Mouse (Mus musculus) midbrain, postnatal 0 days (tissue): ENCODE measurements around the gene Mpp6. TPM values are rescaled to one million over a fixed set of nuclear protein-coding genes. Genes with fewer than 3 reads are reported as not detected.

ENCODE experiments used
- ATAC-seq: fragments of 200-750 bp; cut with Nextera tagmentation; 2 replicates; pipeline ENCODE4 v1.8.0; 2017; ENCODE audit warnings: moderate number of reproducible peaks, mild to moderate bottlenecking, moderate TSS enrichment, moderate library complexity; ENCODE audit not compliant: low FRiP score
- DNase-seq: peaks from one replicate; pipeline ENCODE4 v3.0.0-alpha.2; 2015; ENCODE audit warnings: low spot score
- H3K27ac ChIP-seq: fragments of 300-500 bp; sonication (generic); 2 replicates; pipeline ENCODE4 v1.5.1; 2014; ENCODE audit warnings: low read depth, mild to moderate bottlenecking, low read length, mixed read lengths
- H3K27me3 ChIP-seq: fragments of 300-500 bp; sonication (generic); 2 replicates; pipeline ENCODE4 v1.6.1; 2014; ENCODE audit warnings: low read length, control low read depth, mixed read lengths; ENCODE audit not compliant: insufficient read depth
- H3K36me3 ChIP-seq: fragments of 300-500 bp; sonication (generic); 2 replicates; pipeline ENCODE4 v1.6.1; 2014; ENCODE audit warnings: low read length, control low read depth, mixed read lengths; ENCODE audit not compliant: insufficient read depth
- H3K4me1 ChIP-seq: fragments of 300-500 bp; sonication (generic); 2 replicates; pipeline ENCODE4 v1.6.1; 2014; ENCODE audit warnings: mild to moderate bottlenecking, control low read depth, antibody characterized with exemption, low read length, mixed read lengths; ENCODE audit not compliant: insufficient read depth
- H3K4me2 ChIP-seq: fragments of 300-500 bp; sonication (generic); 2 replicates; pipeline ENCODE4 v1.6.1; 2014; ENCODE audit warnings: low read depth, mild to moderate bottlenecking, low read length, mixed read lengths; ENCODE audit not compliant: poor library complexity, severe bottlenecking
- H3K4me3 ChIP-seq: fragments of 300-500 bp; sonication (generic); 2 replicates; pipeline ENCODE4 v1.5.1; 2014; ENCODE audit warnings: low read depth, mild to moderate bottlenecking, low read length, moderate library complexity
- H3K9ac ChIP-seq: fragments of 300-500 bp; sonication (generic); replicated peaks from 2 replicates; pipeline ENCODE4 v1.6.1; 2014; ENCODE audit warnings: mild to moderate bottlenecking, low read length, moderate library complexity, mixed read lengths; ENCODE audit not compliant: poor library complexity, severe bottlenecking
- H3K9me3 ChIP-seq: fragments of 300-500 bp; sonication (generic); 2 replicates; pipeline ENCODE4 v1.6.1; 2016; ENCODE audit warnings: low read length, control low read depth
- CTCF ChIP-seq: IDR thresholded peaks from 2 replicates; pipeline ENCODE4 v1.5.1; 2016; ENCODE audit warnings: antibody characterized with exemption, mild to moderate bottlenecking
- WGBS: fragments of 180-500 bp; shearing (Covaris S2); extraction: QIAGEN DNeasy Blood & Tissue Kit; methylation state at CpG from one replicate; pipeline ENCODE4 v1.1.7; 2014; 5-methylcytosine and 5-hydroxymethylcytosine counted together
- polyA plus RNA-seq: library from polyadenylated mRNA; unstranded; fragments of >200 nt; fragmentation: Nextera tagmentation; extraction: Ambion mirVana; gene quantifications from 2 replicates; pipeline ENCODE4 v1.2.1, GENCODE M21; 2015
- total RNA-seq: library from RNA; depleted of rRNA; stranded (reverse); fragments of >200 nt; gene quantifications from 2 replicates; pipeline ENCODE4 v1.2.3, GENCODE M21; 2014

Gene Mpp6
- total and polyA plus RNA-seq, 2 experiments from 2014 or later: 53.9 to 56.1 TPM

- no peak for DNase-seq
- Histone ChIP-seq H3K9me3 (no peaks in the 10 kb centered on the region), H3K4me2 (no peak overlapping the region), H3K36me3 (no peaks in the 10 kb centered on the region), H3K9ac (no peak overlapping the region), H3K27me3 (no peaks in the 10 kb centered on the region), H3K27ac (no peak overlapping the region), H3K4me1 (no peaks in the 10 kb centered on the region), H3K4me3 (no peak overlapping the region)
- TF ChIP-seq CTCF: no peak
- ATAC-seq: no peak
- WGBS: 80% methylated on average over 4 of the region's 4 CpGs
Observed at GRCm38 (mm10) chr6:50085206-50085605, 24.8 kb upstream of the Mpp6 start.

- Histone ChIP-seq H3K27me3 (no peaks in the 10 kb centered on the region), H3K4me2 (no peak overlapping the region), H3K4me3 (no peak overlapping the region), H3K36me3 (no peaks in the 10 kb centered on the region), H3K27ac (no peak overlapping the region), H3K9me3 (no peaks in the 10 kb centered on the region), H3K9ac (no peak overlapping the region), H3K4me1 (no peaks in the 10 kb centered on the region)
- 85% methylated on average over 5 of the region's 5 CpGs for WGBS
- ATAC-seq (no peak), DNase-seq (no peak)
- no peak for TF ChIP-seq CTCF
Observed at GRCm38 (mm10) chr6:50089333-50089732, 20.7 kb upstream of the Mpp6 start.

- H3K27me3 ChIP-seq: no peaks in the 10 kb centered on the region
- 84% methylated on average over 7 of the region's 7 CpGs for WGBS
- no peaks in the 10 kb centered on the region for H3K9me3 ChIP-seq
- no peak overlapping the region for H3K4me2 ChIP-seq
- DNase-seq: no peak
- no peak for ATAC-seq
- H3K27ac ChIP-seq: no peak overlapping the region
- H3K36me3 ChIP-seq: no peaks in the 10 kb centered on the region
- TF ChIP-seq CTCF: no peak
- H3K9ac ChIP-seq: no peak overlapping the region
- H3K4me3 ChIP-seq: no peak overlapping the region
- no peaks in the 10 kb centered on the region for H3K4me1 ChIP-seq
Observed at GRCm38 (mm10) chr6:50090221-50090620, 19.8 kb upstream of the Mpp6 start.

GRCm38 (mm10) chr6:50091462-50092154 is 18.4 kb upstream of the Mpp6 start:
- H3K4me2 ChIP-seq: no peak overlapping the region
- WGBS: 57% methylated on average over 7 of the region's 7 CpGs
- H3K9me3 ChIP-seq: no peaks in the 10 kb centered on the region
- no peak for TF ChIP-seq CTCF
- no peaks in the 10 kb centered on the region for H3K4me1 ChIP-seq
- H3K4me3 ChIP-seq: no peak overlapping the region
- no peak for ATAC-seq
- no peak for DNase-seq
- H3K9ac ChIP-seq: no peak overlapping the region
- H3K27me3 ChIP-seq: no peaks in the 10 kb centered on the region
- no peak overlapping the region for H3K27ac ChIP-seq
- H3K36me3 ChIP-seq: no peaks in the 10 kb centered on the region

- ATAC-seq (no peak), DNase-seq (peak; percentile 50)
- H3K27ac ChIP-seq: peak overlapping the region; percentile 77; the same call in 1 of the 2 replicates
- no peak for TF ChIP-seq CTCF
- H3K36me3 ChIP-seq: no peaks in the 10 kb centered on the region
- H3K9me3 ChIP-seq: no peaks in the 10 kb centered on the region
- H3K4me2 ChIP-seq: peak overlapping the region; percentile 75
- peak overlapping the region; percentile 67 for H3K9ac ChIP-seq
- H3K4me3 ChIP-seq: peak overlapping the region; percentile 92
- H3K4me1 ChIP-seq: peaks cover 4% of the 10 kb centered on the region; the same call in 1 of the 2 replicates
- H3K27me3 ChIP-seq: no peaks in the 10 kb centered on the region
- WGBS: 3% methylated on average over 15 of the region's 15 CpGs
Observed at GRCm38 (mm10) chr6:50109201-50109756, 762 bp upstream of the Mpp6 start.

- Histone ChIP-seq H3K36me3 (no peaks in the 10 kb centered on the region), H3K27ac (peak overlapping the region; percentile 77), H3K9me3 (no peaks in the 10 kb centered on the region), H3K27me3 (no peaks in the 10 kb centered on the region), H3K9ac (peak overlapping the region; percentile 67), H3K4me3 (peak overlapping the region; percentile 92), H3K4me2 (peak overlapping the region; percentile 75), H3K4me1 (peaks cover 4% of the 10 kb centered on the region; the same call in 1 of the 2 replicates)
- DNase-seq (peak; percentile 42), ATAC-seq (peak; percentile 81)
- TF ChIP-seq CTCF: no peak
- WGBS: under 1% methylated on average over 41 of the region's 72 CpGs
Observed at GRCm38 (mm10) chr6:50110379-50110941, 419 bp downstream of the Mpp6 start.
